Mouse (Mus musculus) ES-E14 (cell line): ENCODE measurements around the gene Grb10. TPM values are rescaled to one million over a fixed set of nuclear protein-coding genes. Genes with fewer than 3 reads are reported as not detected.

Experiments used
- DNase-seq: peaks from one replicate; pipeline ENCODE4 v3.0.0-alpha.2; 2013; ENCODE audit warnings: low read depth, low spot score
- H3K27ac ChIP-seq: 2 replicates; pipeline ENCODE4 v1.5.1; 2012; ENCODE audit warnings: low read depth, mild to moderate bottlenecking, low read length, moderate library complexity, mixed read lengths; ENCODE audit not compliant: poor library complexity, insufficient read depth, severe bottlenecking
- H3K36me3 ChIP-seq: 2 replicates; pipeline ENCODE4 v1.6.1; 2012; ENCODE audit warnings: mild to moderate bottlenecking, low read length, moderate library complexity, mixed read lengths; ENCODE audit not compliant: control insufficient read depth, poor library complexity, insufficient read depth, severe bottlenecking
- H3K4me1 ChIP-seq, 2 experiments: fragments of 150-350 bp in 1 of 2; sonication (generic) in 1 of 2; 2 replicates each; pipeline ENCODE4 v1.6.1; 2012; ENCODE audit warnings: low read length in 2 of 2, mild to moderate bottlenecking in 1 of 2, mixed read lengths in 1 of 2; ENCODE audit not compliant: control insufficient read depth in 2 of 2, insufficient read depth in 2 of 2, poor library complexity in 1 of 2
- H3K4me3 ChIP-seq, 2 experiments: fragments of 150-350 bp in 1 of 2; sonication (generic) in 1 of 2; 2 replicates each; pipeline ENCODE4 v1.5.1; 2012; ENCODE audit warnings: low read length in 2 of 2, low read depth in 1 of 2, mild to moderate bottlenecking in 1 of 2, mixed read lengths in 1 of 2; ENCODE audit not compliant: insufficient read depth in 1 of 2, poor library complexity in 1 of 2, severe bottlenecking in 1 of 2
- H3K9ac ChIP-seq: 2 replicates; pipeline ENCODE4 v1.6.1; 2012; ENCODE audit warnings: low read depth, mild to moderate bottlenecking, low read length, mixed read lengths; ENCODE audit not compliant: poor library complexity, insufficient read depth, severe bottlenecking
- H3K9me3 ChIP-seq: fragments of 150-350 bp; sonication (generic); 2 replicates; pipeline ENCODE4 v1.6.1; 2012; ENCODE audit warnings: low read depth, mild to moderate bottlenecking, low read length; ENCODE audit not compliant: control insufficient read depth, insufficient read depth
- CHD2 ChIP-seq: IDR thresholded peaks from 2 replicates; pipeline ENCODE4 v1.6.1; 2014; ENCODE audit warnings: mild to moderate bottlenecking, low read depth, low read length, inconsistent platforms
- HCFC1 ChIP-seq: IDR thresholded peaks from 2 replicates; pipeline ENCODE4 v1.6.1; 2012; ENCODE audit warnings: low read length, inconsistent platforms, borderline replicate concordance; ENCODE audit not compliant: insufficient read depth
- MAFK ChIP-seq: IDR thresholded peaks from 2 replicates; pipeline ENCODE4 v1.6.1; 2014; ENCODE audit warnings: mild to moderate bottlenecking, low read depth, low read length, inconsistent platforms; ENCODE audit not compliant: insufficient read depth
- ZC3H11A ChIP-seq: IDR thresholded peaks from 2 replicates; pipeline ENCODE4 v1.6.1; 2012; ENCODE audit warnings: low read depth, mild to moderate bottlenecking, inconsistent platforms, low read length, borderline replicate concordance
- ZNF384 ChIP-seq: IDR thresholded peaks from 2 replicates; pipeline ENCODE4 v1.6.1; 2012; ENCODE audit warnings: low read depth, low read length, inconsistent platforms
- in situ Hi-C, 2 experiments: fragments of 600-800 bp; cut with MboI; formaldehyde crosslinking; loops; one replicate each; pipeline ENCODE4 v1.15.1; 2025; ENCODE audit warnings: low sequenced_read_pairs in 2 of 2, inconsistent platforms in 1 of 2; ENCODE audit not compliant: unreplicated experiment in 2 of 2
- total RNA-seq: library from RNA; depleted of rRNA; stranded (reverse); fragments of 300-350 nt; gene quantifications from 2 replicates; pipeline ENCODE4 v1.2.3, GENCODE M21; 2012

The Grb10 gene
- total RNA-seq, 1 experiment = 33.4 TPM

DNA sequence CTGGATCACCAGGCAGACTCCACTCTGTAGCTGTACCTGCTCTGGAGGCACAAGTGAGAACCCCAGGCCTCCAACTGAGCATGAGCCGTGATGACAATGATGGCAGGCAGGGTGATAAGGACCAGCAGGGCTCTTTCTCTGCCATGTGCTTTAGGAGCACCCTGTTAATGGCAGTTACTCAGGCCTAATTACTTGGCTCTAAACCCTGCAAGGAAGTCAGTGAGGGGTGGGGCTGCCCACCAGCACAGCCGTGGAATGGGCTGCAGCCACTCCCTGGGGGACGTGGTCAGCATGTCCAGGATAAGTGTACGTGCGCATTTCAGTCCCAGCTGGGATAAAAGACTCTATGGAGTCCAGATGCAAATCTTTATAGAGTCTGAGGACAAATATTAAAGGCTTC, 5.7 kb downstream of the Grb10 start:
- no peaks in the 10 kb centered on the region for H3K36me3 ChIP-seq
- H3K4me1 ChIP-seq = no peaks in the 10 kb centered on the region
- no peak for DNase-seq
- no peaks in the 10 kb centered on the region for H3K9me3 ChIP-seq
- in situ Hi-C loops = loop anchor here (10.0 to 25.0 kb wide), 2 partner anchors 504 to 512 kb away; no protein-coding TSS in a partner anchor
- H3K27ac ChIP-seq = no peak overlapping the region
- no peak overlapping the region for H3K9ac ChIP-seq
- TF ChIP-seq MAFK (no peak), HCFC1 (no peak), CHD2 (no peak)
- no peak overlapping the region for H3K4me3 ChIP-seq

DNA sequence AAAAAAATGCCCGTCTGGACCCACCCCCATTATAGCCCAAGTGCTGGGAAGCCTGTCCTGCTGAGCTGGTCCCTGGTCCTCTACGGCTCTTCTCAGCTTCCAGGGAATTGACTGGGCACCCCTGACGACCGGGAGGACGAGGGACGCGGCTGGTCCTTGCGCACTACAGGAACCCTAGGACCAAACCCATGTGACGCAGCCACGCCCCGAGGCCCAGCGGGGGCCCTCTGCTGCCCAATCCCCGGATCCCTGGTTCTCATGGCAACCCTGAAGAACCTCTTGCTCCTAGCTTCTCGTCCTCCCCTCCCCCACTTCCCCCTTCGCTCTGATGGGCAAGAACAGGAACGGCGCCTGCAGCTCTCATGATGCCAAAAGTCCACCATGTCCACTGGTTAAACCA, 11.8 kb downstream of the Grb10 start:
- Histone ChIP-seq H3K9me3 (0 out of 2 replicates have a peak, but pooled peaks cover 1% of the 10 kb centered on the region), H3K36me3 (no peaks in the 10 kb centered on the region; the same call in 1 of the 2 replicates), H3K4me3 (peak overlapping the region in 1 of 2 experiments; percentile 30; a peak in 1 of 4 replicates), H3K4me1 (0 out of 4 replicates have a peak, but pooled peaks cover 0 to 3% of the 10 kb centered on the region in 2 experiments), H3K9ac (no peak overlapping the region), H3K27ac (no peak overlapping the region)
- no peak for TF ChIP-seq HCFC1
- no peak for TF ChIP-seq ZC3H11A
- TF ChIP-seq ZNF384 = no peak
- no peak for TF ChIP-seq MAFK
- TF ChIP-seq CHD2 = no peak
- DNase-seq = no peak
- in situ Hi-C loops = loop anchor here in 1 of 2 experiments (25.0 kb wide), 1 partner anchor 511 kb away; no protein-coding TSS in a partner anchor

DNA sequence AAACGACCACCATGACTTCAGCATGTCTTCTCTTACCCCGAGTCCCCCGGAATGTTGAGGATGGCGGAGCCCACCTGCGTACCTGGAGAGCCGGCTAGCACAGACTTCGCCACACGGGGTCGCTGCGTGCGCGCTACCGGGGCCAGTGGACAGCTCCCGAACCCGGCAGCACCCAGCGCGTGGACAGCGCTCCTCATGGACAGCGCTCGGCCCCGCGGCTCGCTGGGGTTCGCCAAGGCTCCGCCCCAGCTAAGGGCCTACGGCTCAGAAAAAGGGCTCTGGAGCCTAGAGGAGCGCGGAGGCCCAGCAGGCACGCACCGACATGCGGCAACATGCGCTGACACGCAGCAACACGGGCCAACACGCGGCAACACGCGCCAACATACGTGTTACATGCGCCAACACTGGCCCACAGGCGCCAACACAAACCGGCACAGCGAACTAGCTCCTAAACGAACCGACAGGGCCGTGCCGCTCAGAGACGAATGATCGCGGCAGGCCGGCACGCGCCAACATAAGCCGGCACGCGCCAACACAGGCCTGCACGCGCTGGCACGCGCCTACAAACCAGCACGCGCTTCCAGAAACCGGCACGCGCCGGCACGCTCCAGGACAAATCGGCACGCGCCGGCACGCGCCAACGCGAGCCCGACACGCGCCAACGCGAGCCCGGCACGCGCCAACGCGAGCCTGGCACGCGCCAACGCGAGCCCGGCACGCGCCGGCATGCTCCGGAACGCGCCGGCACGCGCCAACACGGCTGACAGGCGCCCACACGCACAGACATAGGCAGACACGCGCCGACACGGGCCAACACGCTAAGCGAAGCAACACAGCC, 12.5 kb downstream of the Grb10 start:
- Histone ChIP-seq H3K9me3 (0 out of 2 replicates have a peak, but pooled peaks cover 1% of the 10 kb centered on the region), H3K27ac (no peak overlapping the region), H3K9ac (no peak overlapping the region), H3K4me3 (peak overlapping the region; percentile 1 to 30; a peak in 1 of 4 replicates), H3K4me1 (0 out of 4 replicates have a peak, but pooled peaks cover 0 to 3% of the 10 kb centered on the region in 2 experiments), H3K36me3 (no peaks in the 10 kb centered on the region; the same call in 1 of the 2 replicates)
- in situ Hi-C loops = loop anchor here in 1 of 2 experiments (25.0 kb wide), 1 partner anchor 511 kb away; no protein-coding TSS in a partner anchor
- DNase-seq = no peak
- no peak for TF ChIP-seq CHD2
- peak; percentile 96 for TF ChIP-seq MAFK
- no peak for TF ChIP-seq HCFC1
- peak; percentile 76 for TF ChIP-seq ZC3H11A
- TF ChIP-seq ZNF384 = no peak

DNA sequence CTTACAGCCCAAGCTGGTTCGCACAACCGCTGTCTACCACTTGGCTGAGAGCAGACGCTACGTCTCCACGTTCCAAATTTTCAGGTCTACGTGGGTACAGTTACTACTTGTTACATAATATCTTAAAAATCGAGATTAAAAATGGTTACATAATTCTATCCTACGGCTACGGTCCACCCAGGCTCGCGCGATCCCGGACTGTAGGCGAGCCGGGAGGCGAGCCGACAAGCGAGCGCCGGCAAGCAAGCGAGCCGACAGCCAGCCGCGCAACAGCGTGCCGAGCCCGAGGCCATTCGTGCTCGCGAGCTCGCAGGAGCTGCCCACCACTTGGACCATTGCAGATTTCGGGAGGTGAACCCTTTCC, 13.1 kb downstream of the Grb10 start:
- TF ChIP-seq ZNF384 = no peak
- no peak for TF ChIP-seq ZC3H11A
- no peak for TF ChIP-seq MAFK
- TF ChIP-seq HCFC1 = no peak
- TF ChIP-seq CHD2 = no peak
- no peak for DNase-seq
- Histone ChIP-seq H3K9ac (no peak overlapping the region), H3K27ac (no peak overlapping the region), H3K4me1 (0 out of 4 replicates have a peak, but pooled peaks cover 0 to 3% of the 10 kb centered on the region in 2 experiments), H3K4me3 (0 out of 4 replicates have a peak overlapping the region, but pooled peaks of 1 of the 2 experiments have one; percentile 23), H3K36me3 (no peaks in the 10 kb centered on the region; the same call in 1 of the 2 replicates), H3K9me3 (0 out of 2 replicates have a peak, but pooled peaks cover 1% of the 10 kb centered on the region)
- in situ Hi-C loops = loop anchor here in 1 of 2 experiments (25.0 kb wide), 1 partner anchor 512 kb away; no protein-coding TSS in a partner anchor
